Mouse (Mus musculus) lung, postnatal 25 days (tissue): ENCODE measurements around the gene Cbx5.
"Not testable (repeated sequence)": the region's sequence is repeated elsewhere in the genome, so short reads cannot be mapped to it uniquely, and the experiment has no call there.

ENCODE experiments used
- DNase-seq: peaks from one replicate; pipeline ENCODE4 v3.0.0; 2022; ENCODE audit warnings: low spot score

The Cbx5 gene

GRCm38 (mm10) chr15:103239685-103240159 is at the start of gene Cbx5:
Cbx5 (minus strand) TSS chr15:103239816.
- DNase-seq, result peak; percentile 99

GRCm38 (mm10) chr15:103285778-103286417 is 46.3 kb upstream of the Cbx5 start:
- peak; percentile 29 for DNase-seq

GRCm38 (mm10) chr15:103284647-103285046 is 45.0 kb upstream of the Cbx5 start:
- no peak for DNase-seq

- DNase-seq, result no peak
Observed at GRCm38 (mm10) chr15:103284066-103284465, 44.5 kb upstream of the Cbx5 start.

GRCm38 (mm10) chr15:103281465-103282205 is 42.0 kb upstream of the Cbx5 start:
- DNase-seq, result no peak

- no peak for DNase-seq
Observed at GRCm38 (mm10) chr15:103280817-103281464, 41.3 kb upstream of the Cbx5 start.

GRCm38 (mm10) chr15:103279750-103280149 is 40.1 kb upstream of the Cbx5 start:
- DNase-seq, result no peak

- no peak for DNase-seq
Observed at GRCm38 (mm10) chr15:103277949-103278348, 38.3 kb upstream of the Cbx5 start.

- not testable (repeated sequence) for DNase-seq
Observed at GRCm38 (mm10) chr15:103275943-103276342, 36.3 kb upstream of the Cbx5 start.

- peak; percentile 99 for DNase-seq
Observed at GRCm38 (mm10) chr15:103272419-103273279, 33.0 kb upstream of the Cbx5 start, which contains the start of gene Copz1. Copz1 (plus strand) TSS chr15:103272714.

GRCm38 (mm10) chr15:103268903-103269302 is 29.3 kb upstream of the Cbx5 start:
- no peak for DNase-seq

GRCm38 (mm10) chr15:103264794-103265193 is 25.2 kb upstream of the Cbx5 start:
- DNase-seq, result no peak

- DNase-seq, result no peak
Observed at GRCm38 (mm10) chr15:103259989-103260388, 20.4 kb upstream of the Cbx5 start.

GRCm38 (mm10) chr15:103259162-103259561 is 19.5 kb upstream of the Cbx5 start:
- DNase-seq, result no peak

- DNase-seq, result peak; percentile 94
Observed at GRCm38 (mm10) chr15:103257790-103258728, 18.4 kb upstream of the Cbx5 start, which contains the start of gene Nfe2. Nfe2 (minus strand) TSS chr15:103258403.

GRCm38 (mm10) chr15:103256210-103256986 is 16.8 kb upstream of the Cbx5 start:
- DNase-seq, result no peak

- peak; percentile 43 for DNase-seq
Observed at GRCm38 (mm10) chr15:103255169-103255568, 15.6 kb upstream of the Cbx5 start.

- no peak for DNase-seq
Observed at GRCm38 (mm10) chr15:103253352-103253751, 13.7 kb upstream of the Cbx5 start.

- DNase-seq, result peak; percentile 52
Observed at GRCm38 (mm10) chr15:103252660-103253059, 13.0 kb upstream of the Cbx5 start.

GRCm38 (mm10) chr15:103251595-103251994 is 12.0 kb upstream of the Cbx5 start:
- DNase-seq, result no peak
